Mouse (Mus musculus) embryo, embryonic 10 days (tissue): ENCODE measurements around the gene Plxdc2.
A peak's percentile ranks its signal among the peaks of the same experiment; 100 is the strongest.

Experiments used
- DNase-seq: peaks from one replicate; pipeline ENCODE4 v3.0.0-alpha.2; 2015; ENCODE audit warnings: low spot score

Plxdc2 gene

DNA sequence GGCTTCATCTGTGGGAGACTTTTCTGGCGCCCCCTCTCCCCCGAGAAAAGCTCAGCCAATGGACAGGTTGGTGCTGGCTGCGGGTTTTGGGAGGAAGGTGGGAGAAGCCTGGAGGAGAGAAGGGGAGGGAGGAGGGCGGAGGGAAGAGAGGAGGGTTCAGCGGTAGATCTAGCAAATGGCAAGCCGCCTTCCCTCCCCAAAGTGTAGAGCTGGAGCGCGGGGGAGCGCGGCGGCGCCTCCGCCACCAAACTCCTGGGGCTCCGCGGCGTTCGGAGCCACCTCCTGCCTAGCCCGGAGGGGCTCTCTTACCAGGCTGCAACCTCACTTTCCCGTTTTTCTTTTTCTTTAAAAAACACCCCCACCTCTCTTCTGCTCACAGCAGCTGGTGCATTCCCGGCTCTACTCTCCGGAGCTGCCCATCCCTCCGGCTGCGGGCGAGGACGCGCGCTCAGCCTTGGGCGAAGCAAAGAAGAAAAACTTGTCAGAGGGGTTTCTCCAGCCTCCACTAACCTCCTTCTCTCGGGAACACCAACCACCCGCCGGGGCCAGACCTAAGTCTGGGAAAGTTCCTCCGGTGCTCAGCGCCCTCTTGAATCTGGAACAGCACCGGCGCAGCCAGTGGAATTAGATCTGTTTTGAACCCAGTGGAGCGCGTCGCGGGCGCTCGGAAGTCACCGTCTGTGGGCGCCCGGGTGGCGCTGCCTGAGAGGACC lies at the start of gene Plxdc2:
Plxdc2 (plus strand) TSS at position 199 of the 713 bp plus-strand sequence.
- peak; percentile 84 for DNase-seq

DNA sequence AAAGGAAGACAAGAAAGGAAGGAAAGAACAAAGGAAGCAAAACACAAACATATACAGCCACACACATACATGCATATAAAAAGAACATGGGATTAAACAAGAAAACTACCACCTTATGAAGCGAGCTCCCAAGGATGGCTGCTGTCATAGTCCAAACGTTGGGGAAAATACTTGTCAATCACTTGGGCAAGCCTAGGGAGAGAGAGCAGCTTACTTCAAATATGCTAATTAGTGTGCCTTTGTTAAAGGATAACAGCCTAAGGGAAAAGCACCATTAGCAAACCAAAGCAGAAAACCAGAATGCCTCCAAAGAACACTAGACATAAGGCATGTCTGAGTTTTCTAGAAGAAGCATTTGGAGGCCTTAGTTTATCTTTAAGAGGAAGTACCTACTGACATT lies 45.7 kb upstream of the Plxdc2 start:
- DNase-seq, result no peak

DNA sequence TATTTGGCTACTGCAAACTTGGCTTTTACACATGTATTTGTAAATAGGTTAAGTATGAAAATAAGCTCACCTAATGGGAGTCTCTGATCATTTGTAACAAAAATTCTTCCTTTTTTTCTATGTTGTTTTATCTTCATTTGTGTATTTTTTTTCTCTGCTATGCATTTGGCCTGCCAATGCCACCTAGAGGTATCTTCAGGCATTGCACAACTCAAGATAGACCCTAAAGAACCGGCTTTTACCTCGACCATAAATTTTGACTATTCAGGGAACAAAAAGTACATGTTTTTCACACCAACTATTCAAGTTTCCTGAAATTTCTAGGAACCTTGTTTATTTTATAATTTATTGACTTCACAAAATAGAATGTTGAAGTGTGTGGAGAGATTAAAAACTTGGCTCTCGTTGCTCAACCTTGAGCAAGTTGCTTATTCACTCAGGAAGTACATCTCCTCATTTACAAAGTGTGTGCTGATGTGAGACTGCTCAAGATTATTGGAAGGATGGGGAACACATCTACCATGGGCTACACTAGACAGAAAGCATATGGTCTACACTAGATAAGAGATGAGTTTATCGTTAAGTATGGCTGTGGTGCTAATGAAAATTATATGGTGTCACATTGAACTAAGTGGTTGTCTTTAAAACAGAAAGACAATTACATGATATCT lies 43.6 kb upstream of the Plxdc2 start:
- peak; percentile 36 for DNase-seq

GRCm38 (mm10) chr2:16335194-16335781 lies 20.8 kb upstream of the Plxdc2 start:
- no peak for DNase-seq

DNA sequence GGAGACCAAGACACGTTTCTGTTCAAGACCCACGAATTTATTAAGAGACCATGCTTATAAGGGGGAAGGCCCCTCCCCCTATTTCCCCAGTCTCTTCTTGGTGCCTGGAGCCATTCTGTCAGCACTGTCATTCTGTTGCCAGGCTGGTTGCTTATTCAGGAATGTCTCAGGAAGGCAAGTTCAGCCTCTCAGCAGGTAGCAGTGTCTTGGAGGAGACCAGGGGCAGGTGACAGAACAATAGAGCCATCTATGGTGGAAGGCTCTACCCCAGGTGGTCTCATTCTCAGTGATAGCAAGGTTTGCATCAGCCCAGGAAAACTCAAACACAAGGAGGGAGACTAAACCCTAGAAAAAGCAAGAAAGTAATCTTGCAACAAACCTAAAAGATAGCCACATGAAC lies 11.5 kb upstream of the Plxdc2 start:
- DNase-seq, result no peak

- DNase-seq, result no peak
Measured at GRCm38 (mm10) chr2:16351106-16351505, 5.0 kb upstream of the Plxdc2 start.

DNA sequence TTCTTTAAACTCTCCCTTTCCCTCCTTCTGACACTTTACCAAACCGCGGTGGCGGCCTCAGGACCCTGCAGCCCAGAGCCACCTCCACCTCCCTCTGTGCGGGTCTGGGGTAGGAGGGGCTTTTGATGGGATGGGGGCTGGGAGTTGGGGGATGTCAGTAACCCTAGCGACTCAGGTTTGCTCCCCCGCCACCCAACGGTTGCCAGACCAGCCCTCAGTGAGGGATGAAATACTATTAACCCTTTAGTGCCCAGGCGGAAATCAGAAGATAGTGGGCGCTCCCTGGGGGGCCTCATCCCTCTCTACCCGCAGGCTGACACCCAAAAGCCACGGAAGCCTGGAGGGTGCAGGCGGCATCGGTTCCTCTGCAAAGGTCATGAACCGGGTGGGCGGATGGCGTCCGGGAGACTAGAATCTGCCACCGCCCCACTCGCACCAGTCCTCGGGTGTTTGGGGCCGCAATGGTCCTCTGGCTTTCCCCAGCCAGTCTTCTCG lies 446 bp upstream of the Plxdc2 start:
- DNase-seq, result peak; percentile 87

DNA sequence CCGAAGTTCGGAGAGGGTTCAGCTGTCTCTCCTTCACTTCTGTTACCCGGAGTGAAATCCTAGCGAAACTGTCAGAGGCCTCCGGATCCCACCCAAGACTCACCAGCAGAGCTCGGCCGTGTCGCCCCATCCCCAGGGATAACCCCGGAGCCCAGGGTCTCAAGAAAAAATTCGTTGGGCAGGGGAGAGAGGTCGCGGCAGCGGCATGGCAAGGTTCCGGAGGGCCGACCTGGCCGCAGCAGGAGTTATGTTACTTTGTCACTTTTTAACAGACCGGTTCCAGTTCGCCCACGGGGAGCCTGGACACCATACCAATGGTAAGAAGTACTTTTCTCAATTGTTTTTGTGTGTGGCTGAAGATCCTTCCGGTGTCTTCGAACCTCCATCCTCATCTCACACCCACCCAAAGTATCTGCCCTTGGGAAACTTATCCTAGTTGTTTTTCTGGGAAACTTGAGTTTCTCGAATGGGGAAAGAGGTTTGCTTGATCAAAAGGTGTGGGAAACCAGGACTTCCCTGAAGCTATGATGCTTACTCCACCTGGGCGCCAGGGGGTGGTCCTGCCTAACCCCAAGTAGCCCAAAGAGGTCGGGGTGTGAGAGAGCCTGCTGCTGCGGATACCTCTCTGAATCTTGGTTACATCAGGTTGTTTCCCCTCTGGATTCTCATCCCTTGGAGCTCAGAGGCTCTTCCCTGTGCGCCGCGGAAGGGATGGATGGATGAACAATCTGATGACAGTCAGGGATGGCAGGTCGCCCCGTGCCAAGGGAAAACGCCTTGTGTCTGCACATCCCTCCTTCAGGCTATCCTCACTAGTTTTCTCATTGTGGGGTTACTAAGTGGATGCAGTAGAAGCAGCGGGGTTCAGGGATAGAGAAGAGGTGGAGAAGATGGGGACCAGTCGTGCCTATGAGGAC lies 1.1 kb downstream of the Plxdc2 start:
- DNase-seq, result peak; percentile 42

DNA sequence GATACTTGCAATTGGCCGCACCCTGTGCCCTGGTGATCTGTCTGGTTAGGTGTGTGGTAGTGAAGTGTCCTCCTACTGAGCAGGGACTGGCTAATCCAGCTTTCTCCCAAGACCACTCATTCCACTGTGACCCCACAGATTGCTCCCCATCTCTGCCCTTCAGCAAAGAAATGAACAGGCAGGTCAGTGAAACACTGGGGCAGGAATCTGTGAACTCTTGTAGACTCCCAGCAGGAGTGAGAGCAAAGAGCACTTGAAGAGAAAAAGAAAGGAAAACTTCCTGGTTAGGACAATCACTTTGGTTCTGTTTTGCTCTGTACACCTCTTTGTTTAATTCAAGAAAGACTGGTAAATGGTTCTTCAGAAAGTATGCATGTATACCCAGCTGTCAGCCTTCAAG lies 1.8 kb downstream of the Plxdc2 start:
- DNase-seq, result no peak

DNA sequence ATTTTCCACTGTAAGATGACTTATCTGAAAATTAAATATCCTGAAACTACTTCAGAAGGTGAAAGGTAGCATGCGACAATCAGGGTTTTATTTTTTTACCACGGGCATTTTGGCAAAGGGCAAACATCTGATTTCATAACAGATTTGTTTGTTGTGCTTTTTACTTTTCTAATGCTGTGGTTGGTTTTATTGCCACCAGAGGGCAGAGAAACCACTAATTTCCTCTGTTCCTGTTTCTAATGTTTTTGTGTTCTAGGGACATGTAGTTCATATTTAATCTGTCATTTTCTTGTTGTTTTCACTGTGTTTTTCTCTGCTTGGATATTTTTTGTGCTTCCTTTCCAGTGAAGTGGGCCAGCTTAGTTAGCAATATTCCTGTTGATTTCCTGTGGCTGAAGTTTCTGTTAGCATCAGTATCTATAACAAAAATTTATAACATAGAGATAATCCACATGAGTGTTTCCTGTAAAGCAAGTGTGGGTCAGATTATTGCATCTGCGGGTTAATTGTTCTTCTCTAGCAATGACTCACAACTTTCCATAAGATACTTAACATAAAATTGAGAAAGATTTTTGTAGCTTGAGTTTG lies 3.3 kb downstream of the Plxdc2 start:
- peak; percentile 24 for DNase-seq

DNA sequence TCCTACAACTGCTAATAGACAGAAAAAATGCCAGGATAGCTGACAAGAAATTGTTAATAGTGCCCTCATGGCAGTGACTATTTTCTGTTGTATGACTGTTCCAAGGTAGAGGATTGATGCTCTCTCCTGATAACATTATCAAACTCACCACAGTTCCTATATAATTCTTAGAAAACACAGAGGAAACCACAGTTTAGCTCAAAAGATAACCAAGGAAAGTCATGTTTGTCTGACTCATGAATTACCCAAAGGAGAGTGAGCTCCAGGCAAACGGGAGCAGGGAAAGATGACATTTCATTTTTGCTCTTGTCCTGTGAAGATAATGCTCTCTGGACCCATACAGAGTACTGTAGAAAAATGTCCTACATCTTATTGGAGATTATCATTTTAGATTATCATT lies 8.6 kb downstream of the Plxdc2 start:
- DNase-seq, result no peak

DNA sequence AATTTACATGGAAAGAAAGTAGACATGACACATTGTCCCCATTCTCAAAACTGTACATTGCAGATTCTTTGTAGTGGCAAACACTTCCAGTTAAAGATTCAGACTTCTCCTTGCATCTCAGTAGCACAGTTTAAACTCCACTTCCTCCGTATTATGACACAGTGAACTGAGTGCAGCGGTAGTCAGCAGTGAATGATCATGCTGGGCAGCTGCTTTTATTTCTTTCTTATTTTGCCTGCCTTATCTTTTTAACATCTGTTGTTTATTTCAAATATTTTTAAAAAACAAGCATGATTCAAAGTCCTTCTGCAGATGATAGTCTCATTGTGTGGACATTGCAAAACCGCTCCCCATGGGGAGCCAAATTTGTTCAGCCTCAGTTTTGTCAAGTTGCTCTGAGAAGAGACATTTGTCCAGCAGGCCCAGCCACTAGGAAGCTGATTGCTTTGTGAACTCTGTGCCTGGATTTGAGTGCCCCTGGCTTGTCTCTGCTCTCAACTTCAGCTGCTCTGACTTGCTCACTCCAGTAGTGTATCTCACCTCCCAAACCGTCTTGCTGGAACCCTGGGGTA lies 9.8 kb downstream of the Plxdc2 start:
- no peak for DNase-seq

- no peak for DNase-seq
Measured at GRCm38 (mm10) chr2:16370419-16370818, 14.3 kb downstream of the Plxdc2 start.

- no peak for DNase-seq
Measured at GRCm38 (mm10) chr2:16374288-16374687, 18.2 kb downstream of the Plxdc2 start.

GRCm38 (mm10) chr2:16386206-16386605 lies 30.1 kb downstream of the Plxdc2 start:
- DNase-seq, result no peak

DNA sequence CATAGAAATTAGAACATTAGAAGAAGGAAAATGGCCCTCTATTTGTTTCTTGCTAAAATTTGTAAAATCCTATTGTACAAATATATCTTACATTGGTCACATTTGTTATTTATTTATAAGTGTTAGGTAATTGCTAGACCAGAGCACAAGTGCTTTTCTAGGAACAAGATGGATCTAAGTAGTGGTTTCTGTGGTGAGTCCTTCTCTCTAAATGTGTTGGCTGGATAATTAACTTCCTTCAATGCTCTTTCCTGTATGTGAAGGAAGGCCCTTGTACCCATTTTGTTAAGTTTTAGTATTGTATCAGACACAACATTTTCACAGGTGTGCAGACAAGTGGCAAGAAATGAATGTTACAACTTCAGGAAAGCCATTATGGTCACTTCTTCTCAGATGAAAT lies 30.6 kb downstream of the Plxdc2 start:
- no peak for DNase-seq

DNA sequence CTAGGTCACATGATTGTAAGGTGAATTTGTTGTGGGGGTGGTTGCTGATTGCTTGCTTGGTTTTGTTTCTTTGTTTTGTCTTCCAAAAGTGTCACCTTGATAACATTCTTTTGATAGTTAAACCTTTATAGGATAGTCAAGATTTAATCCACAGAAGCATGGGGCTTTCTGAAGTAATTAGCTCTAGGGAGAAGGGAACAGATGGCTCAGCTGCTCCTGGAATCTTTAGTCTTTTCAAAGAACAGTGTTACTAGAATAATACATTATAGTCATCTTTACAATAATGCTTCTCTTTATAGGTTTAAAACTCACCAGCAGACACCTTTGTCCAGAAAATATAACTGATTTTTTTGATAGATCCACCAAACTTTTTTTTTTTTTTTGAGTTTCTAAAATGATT lies 31.7 kb downstream of the Plxdc2 start:
- DNase-seq, result no peak

DNA sequence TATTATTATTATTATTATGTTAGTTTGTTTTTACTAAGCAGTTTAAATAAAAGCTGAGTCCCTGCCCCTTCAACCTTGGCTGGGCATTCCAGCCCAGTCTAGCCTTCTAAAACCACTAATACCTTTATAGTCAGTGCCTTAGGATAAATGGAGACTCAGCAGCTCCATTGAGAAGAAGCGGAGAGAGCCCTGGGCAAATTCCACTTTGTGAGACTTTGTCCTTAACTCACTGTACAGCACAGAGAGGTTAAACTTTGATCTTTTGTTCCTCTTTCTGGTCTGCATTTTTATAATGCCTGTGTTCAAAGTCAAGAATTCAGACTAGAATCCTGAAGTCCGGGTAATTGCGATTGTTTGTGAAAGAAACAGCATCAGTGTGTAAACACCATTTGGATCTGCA lies 41.4 kb downstream of the Plxdc2 start:
- no peak for DNase-seq

GRCm38 (mm10) chr2:16398006-16398405 lies 41.9 kb downstream of the Plxdc2 start:
- DNase-seq, result no peak

DNA sequence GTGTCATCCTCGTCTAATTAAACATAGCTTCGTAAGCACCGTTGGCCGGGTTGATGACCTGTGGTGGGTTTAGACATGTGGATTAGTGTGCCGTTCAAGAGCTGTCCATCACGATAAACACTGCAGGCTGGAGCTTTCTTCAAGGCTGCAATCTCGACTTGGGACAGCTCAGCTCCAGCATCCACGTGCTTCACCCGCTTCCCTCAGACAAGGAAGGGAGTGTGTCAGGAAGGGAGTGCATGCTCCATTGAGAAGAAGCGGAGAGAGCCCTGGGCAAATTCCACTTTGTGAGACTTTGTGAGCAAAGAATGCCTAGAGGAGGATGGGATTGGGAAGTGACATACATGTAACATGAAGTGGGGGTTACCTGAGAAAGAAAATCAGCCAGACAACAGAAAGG lies 42.8 kb downstream of the Plxdc2 start:
- peak; percentile 15 for DNase-seq

GRCm38 (mm10) chr2:16406508-16406907 lies 50.4 kb downstream of the Plxdc2 start:
- no peak for DNase-seq
